Mouse (Mus musculus) retina, postnatal 7 days (tissue): Measurements from ENCODE around the gene Il19.
A peak's percentile ranks its signal among the peaks of the same experiment; 100 is the strongest.

Experiments
- DNase-seq: peaks from one replicate; pipeline ENCODE4 v3.0.0-alpha.2; 2012; ENCODE audit warnings: low read depth, low spot score

The Il19 gene

GRCm38 (mm10) chr1:130940065-130940687, at the start of gene Il19:
TSS of gene Il19 (minus strand) at chr1:130940115.
- no peak for DNase-seq

GRCm38 (mm10) chr1:130989331-130989730, 49.4 kb upstream of the Il19 start:
- no peak for DNase-seq

DNA sequence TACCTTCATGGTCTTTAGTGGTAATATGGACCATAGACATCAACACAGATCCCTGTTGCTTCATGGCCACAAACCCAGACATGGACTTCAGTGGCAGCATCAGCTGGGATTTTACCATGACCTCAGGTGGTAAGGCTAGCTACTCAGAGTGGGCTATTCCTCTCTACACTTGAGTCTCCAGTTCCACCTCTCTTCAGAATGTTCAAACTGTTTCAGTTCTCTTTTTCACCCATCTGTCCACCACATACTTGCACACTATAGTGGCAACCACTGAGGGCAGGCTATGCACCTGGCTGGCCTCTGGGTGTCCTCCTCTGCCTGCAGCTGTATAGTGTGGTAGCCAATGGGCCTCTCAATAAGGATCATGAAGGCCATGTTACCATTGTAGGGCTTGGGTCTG, 47.5 kb upstream of the Il19 start:
- DNase-seq: no peak

DNA sequence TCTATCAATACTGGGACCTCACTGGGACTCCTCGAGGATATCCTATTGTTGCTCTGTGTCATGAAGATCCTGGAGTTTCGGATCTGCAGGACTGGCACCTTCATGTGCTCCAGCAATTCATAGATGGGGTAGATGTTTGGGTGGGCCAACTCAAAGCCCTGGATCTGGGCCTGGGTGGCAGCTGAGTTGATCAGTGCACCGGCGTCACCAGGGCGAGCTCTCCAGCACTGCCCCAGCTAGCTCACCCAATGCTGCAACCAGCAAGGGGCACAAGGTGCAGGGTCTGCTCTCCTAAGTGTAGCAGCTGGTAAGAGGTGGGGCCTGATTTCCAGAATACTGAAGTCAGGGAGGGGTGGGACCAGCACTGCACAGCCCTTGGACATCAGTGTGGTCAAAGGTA, 47.1 kb upstream of the Il19 start:
- no peak for DNase-seq

DNA sequence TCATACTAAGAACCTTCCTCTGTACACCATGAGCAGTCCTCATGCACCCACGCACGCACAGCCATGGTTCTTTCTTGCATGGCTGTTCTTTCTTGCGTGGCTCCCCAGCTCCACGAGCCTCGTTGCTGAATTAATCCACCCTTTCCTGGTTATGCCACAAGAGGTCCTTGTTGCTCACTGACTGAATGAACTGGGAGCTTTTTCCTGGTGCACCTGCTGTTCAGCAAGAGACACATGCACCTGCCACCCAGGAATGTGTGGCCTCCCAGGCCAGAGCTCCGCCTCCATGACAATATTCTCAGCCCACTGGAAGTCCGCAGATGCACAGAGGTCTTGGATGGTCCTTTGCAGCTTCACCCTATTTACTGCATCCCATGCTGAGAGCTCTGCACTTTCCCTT, 44.5 kb upstream of the Il19 start:
- DNase-seq: no peak

DNA sequence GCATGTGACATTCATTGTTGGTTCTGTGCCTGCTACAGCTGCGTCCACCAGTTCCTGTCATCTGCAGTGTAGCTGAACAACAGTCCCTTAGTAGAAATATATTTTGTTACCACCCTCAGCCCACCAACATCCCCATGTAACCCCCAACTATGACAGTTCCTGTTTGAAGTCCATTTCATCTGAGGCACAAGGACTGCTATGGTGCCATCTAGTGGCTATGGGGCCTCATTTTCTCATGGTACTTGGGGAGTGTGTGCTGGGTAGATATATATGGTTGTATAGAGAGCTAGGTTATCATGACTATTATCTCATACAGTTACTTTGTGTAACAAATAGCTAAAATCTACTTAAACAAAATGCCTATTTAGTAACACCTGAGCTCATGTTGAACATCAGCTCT, 39.5 kb upstream of the Il19 start:
- DNase-seq: peak; percentile 33

- DNase-seq: no peak
Observed at GRCm38 (mm10) chr1:130963891-130964290, 24.0 kb upstream of the Il19 start.

- DNase-seq: no peak
Observed at GRCm38 (mm10) chr1:130946920-130947319, 7.0 kb upstream of the Il19 start.

- DNase-seq: no peak
Observed at GRCm38 (mm10) chr1:130941801-130942200, 1.9 kb upstream of the Il19 start.

GRCm38 (mm10) chr1:130938192-130938591, 1.7 kb downstream of the Il19 start:
- no peak for DNase-seq

- no peak for DNase-seq
Observed at GRCm38 (mm10) chr1:130937170-130937569, 2.7 kb downstream of the Il19 start.

DNA sequence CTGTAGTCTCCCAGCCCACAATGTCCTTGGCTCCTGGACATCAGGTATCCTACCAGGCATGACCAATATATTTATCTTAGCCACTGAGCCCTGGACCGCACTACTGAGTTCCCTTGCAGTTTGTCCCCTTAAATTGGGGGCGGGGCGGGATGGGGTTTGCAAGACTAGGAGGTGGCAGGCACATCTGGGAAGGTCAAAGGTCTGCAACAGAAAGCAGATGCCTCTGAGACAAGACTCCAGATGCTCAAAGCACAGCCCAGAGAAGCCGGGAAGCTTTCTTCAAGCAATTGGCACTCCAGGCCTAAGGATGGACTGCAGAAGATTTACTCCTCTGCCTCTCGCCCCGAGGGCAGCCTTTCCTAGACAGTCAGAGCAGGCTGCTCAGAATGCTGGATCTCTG, 3.6 kb downstream of the Il19 start:
- no peak for DNase-seq

DNA sequence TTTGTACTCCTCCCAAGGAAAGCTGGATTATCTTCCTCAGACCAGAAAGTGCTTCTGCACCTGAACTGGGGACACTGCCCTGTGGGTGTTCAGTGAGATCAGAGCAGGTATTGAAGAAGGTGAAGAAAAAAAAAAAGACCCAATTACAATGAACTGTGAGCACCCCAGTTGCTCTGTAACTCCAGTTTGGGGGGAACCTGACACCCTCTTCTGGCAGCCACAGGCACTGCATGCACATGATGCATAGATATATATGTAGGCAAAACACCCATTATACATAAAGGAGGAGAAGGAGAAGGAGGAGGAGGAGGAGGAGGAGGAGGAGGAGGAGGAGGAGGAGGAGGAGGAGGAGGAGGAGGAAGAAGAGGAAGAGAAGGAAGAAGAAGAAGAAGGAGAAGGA, 13.4 kb downstream of the Il19 start:
- no peak for DNase-seq

DNA sequence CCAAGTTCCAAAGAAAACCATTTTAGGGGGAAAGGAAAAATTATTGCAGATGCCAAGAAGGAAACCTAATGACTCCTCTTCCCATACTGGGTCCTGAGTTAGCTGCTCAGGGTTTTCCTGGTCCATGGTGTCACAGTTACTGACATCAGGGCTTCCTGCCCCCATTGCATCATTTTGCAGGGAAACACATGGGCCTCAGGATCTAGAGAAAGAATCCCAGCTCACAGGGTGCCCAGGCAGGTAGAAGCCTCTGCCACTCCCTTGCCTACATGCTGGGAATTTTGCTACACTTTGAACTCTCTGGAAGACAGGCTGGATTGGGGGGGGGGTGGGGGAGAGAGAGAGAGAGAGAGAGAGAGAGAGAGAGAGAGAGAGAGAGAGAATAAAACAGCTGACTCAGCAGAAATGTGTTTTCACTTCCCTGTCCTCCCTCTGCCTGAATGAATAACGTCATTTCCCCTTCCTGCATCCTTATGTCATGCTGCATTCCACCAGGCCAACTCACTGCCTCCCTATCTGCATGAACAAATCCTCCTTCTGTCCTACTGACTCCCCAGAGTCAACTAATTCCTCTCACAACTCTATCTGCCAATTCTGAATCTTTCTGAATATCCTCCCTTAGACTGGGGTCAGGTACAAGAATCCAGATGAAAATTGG, 21.5 kb downstream of the Il19 start:
- DNase-seq: no peak

DNA sequence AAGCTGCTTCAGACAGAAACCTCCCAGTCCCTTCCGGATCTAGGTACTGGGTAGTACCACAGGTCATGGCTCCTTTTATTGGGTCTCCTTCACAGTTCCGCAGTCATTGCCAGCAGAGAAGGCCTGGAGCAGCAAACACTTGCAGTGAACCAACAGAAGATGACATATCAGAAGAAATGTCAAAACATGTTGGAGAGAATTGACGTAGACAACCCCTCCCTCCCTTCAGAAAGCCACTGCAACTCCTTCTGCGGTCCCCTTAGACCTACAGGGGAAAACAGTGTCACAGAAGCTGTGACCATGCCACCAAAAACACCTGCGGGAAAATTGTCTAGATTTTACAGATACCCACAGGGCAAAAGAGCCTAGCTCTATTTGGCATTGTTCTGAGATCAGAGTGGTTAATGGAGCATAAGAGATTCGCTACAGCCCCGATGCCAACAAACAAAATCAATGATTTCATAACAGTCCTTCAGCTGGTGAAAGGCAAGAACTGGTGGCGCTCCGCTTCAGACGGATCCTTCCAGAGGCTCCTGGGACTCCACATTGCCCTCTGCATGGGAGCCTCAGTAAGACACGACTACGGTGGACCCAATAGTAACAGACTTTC, 28.4 kb downstream of the Il19 start, which contains the start of gene Il20:
TSS of gene Il20 (minus strand) at position 51 of the 610 bp plus-strand sequence.
- no peak for DNase-seq

DNA sequence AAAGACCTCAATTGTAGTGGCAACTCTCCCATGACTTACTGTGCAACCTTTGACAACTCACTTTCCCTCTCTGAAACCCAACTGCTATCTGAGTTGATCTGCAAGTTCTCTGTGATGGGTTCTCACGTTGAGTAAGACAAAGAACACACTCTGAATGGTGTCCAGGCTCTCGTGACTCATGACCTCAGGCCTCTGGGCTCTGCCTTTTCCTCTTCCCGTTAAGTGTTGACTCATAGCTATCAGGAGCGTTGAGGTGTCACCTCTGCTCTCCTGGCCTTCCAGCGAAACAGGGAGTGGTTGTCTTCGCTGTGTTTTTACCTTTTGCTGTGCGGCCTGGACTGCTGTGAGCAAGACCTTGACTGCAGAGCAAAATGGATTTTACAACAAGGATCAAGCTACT, 37.4 kb downstream of the Il19 start:
- no peak for DNase-seq

GRCm38 (mm10) chr1:130894468-130894867, 45.4 kb downstream of the Il19 start:
- DNase-seq: no peak

DNA sequence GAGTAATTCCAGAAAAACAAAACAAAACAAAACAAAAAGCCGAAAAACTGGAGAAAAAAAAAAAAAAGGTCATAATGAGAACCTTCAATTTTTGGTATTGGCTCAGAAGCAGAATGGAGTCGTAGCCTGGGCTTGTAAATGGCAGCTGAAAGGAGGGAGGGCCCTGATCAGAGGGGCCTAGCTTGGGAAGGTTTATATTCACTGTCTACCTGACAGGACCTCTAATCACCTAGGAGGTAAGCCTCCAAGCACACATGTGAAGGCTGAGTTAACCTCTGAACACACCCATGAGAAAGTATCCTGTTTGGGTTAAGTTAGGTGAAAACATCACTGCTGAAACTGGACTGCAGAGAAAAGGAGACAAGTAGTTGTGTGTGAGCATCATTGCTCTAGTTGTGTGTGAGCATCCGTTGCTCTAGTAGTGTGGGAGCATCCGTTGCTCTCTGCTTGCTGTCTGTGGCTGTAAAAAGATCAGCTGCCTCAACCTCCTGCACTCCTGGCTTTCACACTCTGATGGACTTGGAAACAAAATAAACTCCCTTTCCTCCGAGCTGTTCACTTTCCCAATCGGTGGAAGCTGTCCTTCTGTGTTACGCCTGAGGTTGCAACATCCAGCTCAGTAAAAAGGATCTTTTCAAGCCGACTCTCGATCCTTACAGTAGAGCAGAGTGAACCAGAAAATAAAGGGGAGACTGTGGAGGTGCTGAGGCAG, 46.4 kb downstream of the Il19 start:
- no peak for DNase-seq

GRCm38 (mm10) chr1:130892446-130892845, 47.5 kb downstream of the Il19 start:
- no peak for DNase-seq

DNA sequence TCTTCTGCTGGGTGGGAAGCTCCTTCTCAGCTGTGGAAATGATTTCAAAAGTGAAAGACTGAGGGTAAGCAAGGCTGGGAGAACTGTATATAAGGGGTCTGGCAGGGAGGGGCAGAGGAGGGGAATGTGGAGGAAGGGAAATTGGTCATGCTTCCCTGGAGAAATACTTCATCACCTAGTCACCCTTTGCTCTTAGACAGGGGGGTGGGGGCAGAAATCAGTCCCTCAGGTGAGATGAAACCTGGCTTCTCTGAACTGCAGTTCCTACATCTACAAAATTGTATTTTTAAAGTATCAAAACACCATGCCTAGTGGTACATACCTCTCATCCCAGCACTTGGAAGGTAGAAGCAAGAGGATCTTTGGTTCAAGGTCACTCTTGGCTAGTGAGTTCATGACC, 52.6 kb downstream of the Il19 start, which contains the start of gene Il24:
TSS of gene Il24 (minus strand) at position 101 of the 400 bp plus-strand sequence.
- DNase-seq: no peak

GRCm38 (mm10) chr1:130883146-130883545, 56.8 kb downstream of the Il19 start:
- DNase-seq: no peak
